Mouse (Mus musculus) limb, embryonic 14.5 days (tissue): Measurements from ENCODE around the gene Col15a1. TPM values are rescaled to one million over a fixed set of nuclear protein-coding genes. Genes with fewer than 3 reads are reported as not detected.

ENCODE experiments used
- ATAC-seq: fragments of 200-750 bp; cut with Nextera tagmentation; 2 replicates; pipeline ENCODE4 v1.8.0; 2017; ENCODE audit warnings: low read depth, moderate number of reproducible peaks, moderate TSS enrichment; ENCODE audit not compliant: low FRiP score
- DNase-seq: peaks from one replicate; pipeline ENCODE4 v3.0.0-alpha.2; 2015; ENCODE audit warnings: low spot score
- H3K27ac ChIP-seq: fragments of 300-500 bp; sonication (generic); replicated peaks from 2 replicates; pipeline ENCODE4 v1.5.1; 2014; ENCODE audit warnings: low read depth, mild to moderate bottlenecking, low read length, moderate library complexity, mixed read lengths
- H3K27me3 ChIP-seq: fragments of 300-500 bp; sonication (generic); 2 replicates; pipeline ENCODE4 v1.6.1; 2014; ENCODE audit warnings: low read length, mixed read lengths; ENCODE audit not compliant: control insufficient read depth, insufficient read depth
- H3K36me3 ChIP-seq: fragments of 300-500 bp; sonication (generic); 2 replicates; pipeline ENCODE4 v1.6.1; 2014; ENCODE audit warnings: mild to moderate bottlenecking, low read length, moderate library complexity, mixed read lengths; ENCODE audit not compliant: control insufficient read depth, insufficient read depth
- H3K4me1 ChIP-seq: fragments of 300-500 bp; sonication (generic); 2 replicates; pipeline ENCODE4 v1.6.1; 2014; ENCODE audit warnings: antibody characterized with exemption, low read length, mixed read lengths; ENCODE audit not compliant: control insufficient read depth, insufficient read depth
- H3K4me2 ChIP-seq: fragments of 300-500 bp; sonication (generic); replicated peaks from 2 replicates; pipeline ENCODE4 v1.6.1; 2014; ENCODE audit warnings: low read depth, mild to moderate bottlenecking, low read length, moderate library complexity; ENCODE audit not compliant: severe bottlenecking
- H3K4me3 ChIP-seq: fragments of 300-500 bp; sonication (generic); replicated peaks from 2 replicates; pipeline ENCODE4 v1.5.1; 2014; ENCODE audit warnings: low read length
- H3K9ac ChIP-seq: fragments of 300-500 bp; sonication (generic); 2 replicates; pipeline ENCODE4 v1.6.1; 2014; ENCODE audit warnings: mild to moderate bottlenecking, low read depth, low read length, moderate library complexity; ENCODE audit not compliant: severe bottlenecking
- H3K9me3 ChIP-seq: fragments of 300-500 bp; sonication (generic); 2 replicates; pipeline ENCODE4 v1.6.1; 2016; ENCODE audit warnings: low read length; ENCODE audit not compliant: control insufficient read depth
- POLR2A ChIP-seq: fragments of 200-500 bp; IDR thresholded peaks from 2 replicates; pipeline ENCODE4 v1.8.0; 2012; ENCODE audit warnings: inconsistent platforms, mild to moderate bottlenecking, moderate library complexity, borderline replicate concordance; ENCODE audit not compliant: insufficient read depth, insufficient read length; ENCODE audit errors: extremely low read depth
- WGBS: fragments of 180-500 bp; shearing (Covaris S2); extraction: QIAGEN DNeasy Blood & Tissue Kit; methylation state at CpG from one replicate; pipeline ENCODE4 v1.1.7; 2014; 5-methylcytosine and 5-hydroxymethylcytosine counted together
- polyA plus RNA-seq, 2 experiments: library from polyadenylated mRNA; depleted of rRNA in 1 of 2; stranded (reverse) in 1 of 2; unstranded in 1 of 2; fragments of >200 nt; fragmentation: Nextera tagmentation in 1 of 2; extraction: Ambion mirVana in 1 of 2; gene quantifications; 2 replicates each; pipeline versions ENCODE4 v1.2.1 to v1.2.3; 2012 to 2014

Gene Col15a1
- polyA plus RNA-seq, 2 experiments = 30.6 to 86.3 TPM

GRCm38 (mm10) chr4:47205846-47206245, 2.1 kb upstream of the Col15a1 start:
- Histone ChIP-seq H3K4me2 (no peak overlapping the region), H3K4me1 (peaks cover 8% of the 10 kb centered on the region), H3K4me3 (no peak overlapping the region), H3K27ac (no peak overlapping the region), H3K9ac (no peak overlapping the region), H3K27me3 (peaks cover 43% of the 10 kb centered on the region), H3K36me3 (no peaks in the 10 kb centered on the region), H3K9me3 (no peaks in the 10 kb centered on the region)
- WGBS = 67% methylated on average over 6 of the region's 6 CpGs
- no peak for ATAC-seq
- TF ChIP-seq POLR2A = no peak
- no peak for DNase-seq

- 3% methylated on average over 38 of the region's 40 CpGs for WGBS
- Histone ChIP-seq H3K4me3 (peak overlapping the region; percentile 53), H3K4me1 (peaks cover 8% of the 10 kb centered on the region), H3K4me2 (peak overlapping the region; percentile 80), H3K9ac (peak overlapping the region; percentile 58), H3K36me3 (no peaks in the 10 kb centered on the region), H3K27ac (0 out of 2 replicates have a peak overlapping the region, but pooled peaks have one; percentile 4), H3K9me3 (no peaks in the 10 kb centered on the region), H3K27me3 (peaks cover 43% of the 10 kb centered on the region)
- TF ChIP-seq POLR2A = no peak
- no peak for DNase-seq
- 0 out of 2 replicates have a peak, but pooled peaks have one; percentile 12 for ATAC-seq
Observed at GRCm38 (mm10) chr4:47208421-47208991, 545 bp downstream of the Col15a1 start.

GRCm38 (mm10) chr4:47209466-47209865, 1.5 kb downstream of the Col15a1 start:
- Histone ChIP-seq H3K9me3 (no peaks in the 10 kb centered on the region), H3K4me1 (peaks cover 8% of the 10 kb centered on the region), H3K36me3 (no peaks in the 10 kb centered on the region), H3K27ac (no peak overlapping the region), H3K4me2 (peak overlapping the region; percentile 80), H3K4me3 (peak overlapping the region; percentile 53), H3K9ac (no peak overlapping the region), H3K27me3 (peaks cover 43% of the 10 kb centered on the region)
- no peak for TF ChIP-seq POLR2A
- ATAC-seq (no peak), DNase-seq (no peak)
- WGBS = 68% methylated on average over 7 of the region's 7 CpGs

GRCm38 (mm10) chr4:47218828-47219227, 10.9 kb downstream of the Col15a1 start:
- WGBS = 87% methylated on average over 1 of the region's 1 CpGs
- Histone ChIP-seq H3K27me3 (no peaks in the 10 kb centered on the region), H3K9ac (no peak overlapping the region), H3K9me3 (no peaks in the 10 kb centered on the region), H3K4me1 (no peaks in the 10 kb centered on the region), H3K27ac (no peak overlapping the region), H3K36me3 (no peaks in the 10 kb centered on the region), H3K4me3 (no peak overlapping the region), H3K4me2 (no peak overlapping the region)
- no peak for ATAC-seq
- TF ChIP-seq POLR2A = no peak
- DNase-seq = no peak

GRCm38 (mm10) chr4:47219393-47219792, 11.4 kb downstream of the Col15a1 start:
- 80% methylated on average over 10 of the region's 10 CpGs for WGBS
- Histone ChIP-seq H3K4me3 (no peak overlapping the region), H3K27ac (no peak overlapping the region), H3K4me2 (no peak overlapping the region), H3K9me3 (no peaks in the 10 kb centered on the region), H3K4me1 (no peaks in the 10 kb centered on the region), H3K9ac (no peak overlapping the region), H3K36me3 (no peaks in the 10 kb centered on the region), H3K27me3 (no peaks in the 10 kb centered on the region)
- TF ChIP-seq POLR2A = no peak
- ATAC-seq = no peak
- no peak for DNase-seq
